In genomic region chr2:166145031-166145430, GRCm38 (mm10) we compare ENCODE assay signal across 20 mouse cellular contexts. TPM values are rescaled to one million over a fixed set of nuclear protein-coding genes. Genes with fewer than 3 reads are reported as not detected.
A peak's percentile ranks its signal among the peaks of the same experiment; 100 is the strongest.
DNase-seq lines count a peak whose midpoint lies in the region; ATAC-seq and TF ChIP-seq lines count a peak whose summit lies in the region.
"Had no signal": no experiment of that assay in that cellular context is flagged by ENCODE, and none has a peak within 500 bp of the region (broad histone marks: within the 10 kb centered on the region; RNA-seq: fewer than 3 reads in every experiment).

No protein-coding gene starts in this region.

- ATAC-seq in kidney, postnatal 0 days (replicated peaks; ENCODE audit: low FRiP score, low read depth), result no peak
- ATAC-seq in lung, postnatal 0 days, result peak; percentile 78
- no peak for ATAC-seq in megakaryocyte, adult 5-6 weeks (ENCODE audit: poor library complexity, severe bottlenecking)

- H3K36me3 ChIP-seq in heart, embryonic 10.5 days, result peaks cover 9% of the 10 kb centered on the region
- no peaks in the 10 kb centered on the region for H3K36me3 ChIP-seq in kidney, postnatal 0 days (ENCODE audit: insufficient read depth, low read length)
- no peaks in the 10 kb centered on the region for H3K36me3 ChIP-seq in ES-Bruce4 (ENCODE audit: control insufficient read depth, insufficient read depth, low read length, poor library complexity, severe bottlenecking)
- H3K36me3 ChIP-seq in lung, postnatal 0 days (ENCODE audit: insufficient read depth, low read length), result no peaks in the 10 kb centered on the region
- H3K36me3 ChIP-seq: hindbrain, embryonic 15.5 days; limb, embryonic 15.5 days; neural tube, embryonic 12.5 days had no signal

- H3K9ac ChIP-seq in kidney, postnatal 0 days (ENCODE audit: low read depth, low read length), result no peak overlapping the region
- no peak overlapping the region for H3K9ac ChIP-seq in ES-Bruce4 (ENCODE audit: low read depth, poor library complexity, severe bottlenecking)
- no peak overlapping the region for H3K9ac ChIP-seq in lung, postnatal 0 days (replicated peaks; ENCODE audit: low read depth)
- H3K9ac ChIP-seq: hindbrain, embryonic 15.5 days; limb, embryonic 15.5 days; lung, embryonic 14.5 days; neural tube, embryonic 12.5 days had no signal

- DNase-seq in heart, embryonic 10.5 days (ENCODE audit: low spot score), result no peak
- no peak for DNase-seq in heart, postnatal 25 days (ENCODE audit: low spot score)
- DNase-seq in kidney, postnatal 0 days (ENCODE audit: low spot score), result no peak
- DNase-seq in kidney, postnatal 25 days, result no peak
- DNase-seq in lung, postnatal 0 days (ENCODE audit: low spot score), result peak; percentile 82
- no peak for DNase-seq in thymus, postnatal 14 days
- DNase-seq: adrenal gland, adult 8-10 months; cerebellum, adult 18-20 months; heart, adult 11 months; heart, postnatal 36 days; kidney, adult 8-10 months; layer of hippocampus, adult 9-11 months; lung, embryonic 14.5 days had no signal

- H3K27ac ChIP-seq in heart, embryonic 10.5 days, result peak overlapping the region; percentile 48; the same call in 1 of the 2 replicates
- H3K27ac ChIP-seq in kidney, postnatal 0 days, result peak overlapping the region; percentile 44
- H3K27ac ChIP-seq in ES-Bruce4 (ENCODE audit: insufficient read depth, low read length), result no peak overlapping the region; the same call in 1 of the 2 replicates
- H3K27ac ChIP-seq in lung, postnatal 0 days (ENCODE audit: low read length), result no peak overlapping the region
- H3K27ac ChIP-seq: hindbrain, embryonic 15.5 days; neural tube, embryonic 12.5 days had no signal

- H3K4me3 ChIP-seq in heart, embryonic 10.5 days, result no peak overlapping the region
- no peak overlapping the region for H3K4me3 ChIP-seq in kidney, postnatal 0 days (replicated peaks; ENCODE audit: low read depth, low read length)
- no peak overlapping the region for H3K4me3 ChIP-seq in ES-Bruce4 (ENCODE audit: low read depth, low read length)
- H3K4me3 ChIP-seq in lung, postnatal 0 days (ENCODE audit: low read depth, low read length), result no peak overlapping the region
- H3K4me3 ChIP-seq: embryonic facial prominence, embryonic 13.5 days; hindbrain, embryonic 15.5 days; limb, embryonic 15.5 days; neural tube, embryonic 12.5 days had no signal

- no peak for TF ChIP-seq CTCF in kidney, postnatal 0 days (IDR thresholded peaks at IDR 0.05; ENCODE audit: low read depth)
- no peak for TF ChIP-seq CTCF in ES-Bruce4 (IDR thresholded peaks at IDR 0.05; ENCODE audit: low read depth, low read length)
- TF ChIP-seq CTCF in lung, postnatal 0 days (IDR thresholded peaks at IDR 0.05), result no peak

- no peak for TF ChIP-seq POLR2A in ES-Bruce4 (IDR thresholded peaks at IDR 0.05; ENCODE audit: insufficient read depth, low read length)

- 0 out of 2 replicates have a peak, but pooled peaks have one; percentile 18 for TF ChIP-seq EP300 in ES-Bruce4 (IDR thresholded peaks at IDR 0.05; ENCODE audit: insufficient read depth, low read depth, low read length)
- TF ChIP-seq EP300 in lung, postnatal 0 days (IDR thresholded peaks at IDR 0.05), result peak; percentile 86

- 84% methylated on average over 8 of the region's 8 CpGs for WGBS in heart, embryonic 10.5 days
- 61% methylated on average over 8 of the region's 8 CpGs for WGBS in kidney, postnatal 0 days
- WGBS in lung, postnatal 0 days, result 75% methylated on average over 8 of the region's 8 CpGs

- intact Hi-C loops in heart, postnatal 25 days (cut with DNase I), result no loop called here

- H3K4me1 ChIP-seq in heart, embryonic 10.5 days, result peaks cover 97% of the 10 kb centered on the region
- H3K4me1 ChIP-seq in kidney, postnatal 0 days (replicated peaks; ENCODE audit: insufficient read depth, low read length), result peaks cover 44% of the 10 kb centered on the region
- H3K4me1 ChIP-seq in ES-Bruce4 (ENCODE audit: control insufficient read depth, insufficient read depth, low read length), result peaks cover 22% of the 10 kb centered on the region
- H3K4me1 ChIP-seq in lung, postnatal 0 days (ENCODE audit: insufficient read depth, low read depth, low read length), result peaks cover 10% of the 10 kb centered on the region

- H3K9me3 ChIP-seq in heart, embryonic 10.5 days, result no peaks in the 10 kb centered on the region
- H3K9me3 ChIP-seq in kidney, postnatal 0 days (replicated peaks; ENCODE audit: low read length), result no peaks in the 10 kb centered on the region
- no peaks in the 10 kb centered on the region for H3K9me3 ChIP-seq in ES-Bruce4 (replicated peaks; ENCODE audit: control insufficient read depth, insufficient read depth, low read length, poor library complexity, severe bottlenecking)
- H3K9me3 ChIP-seq in lung, postnatal 0 days (ENCODE audit: low read length), result no peaks in the 10 kb centered on the region
- H3K9me3 ChIP-seq: embryonic facial prominence, embryonic 13.5 days; hindbrain, embryonic 15.5 days; limb, embryonic 15.5 days; neural tube, embryonic 12.5 days had no signal

- H3K27me3 ChIP-seq in heart, embryonic 10.5 days (ENCODE audit: insufficient read depth, poor library complexity, severe bottlenecking), result no peaks in the 10 kb centered on the region
- no peaks in the 10 kb centered on the region for H3K27me3 ChIP-seq in kidney, postnatal 0 days (ENCODE audit: insufficient read depth, low read length)
- H3K27me3 ChIP-seq in ES-Bruce4 (ENCODE audit: control insufficient read depth, insufficient read depth, low read length, poor library complexity, severe bottlenecking), result no peaks in the 10 kb centered on the region
- H3K27me3 ChIP-seq in lung, postnatal 0 days (replicated peaks; ENCODE audit: insufficient read depth, low read length), result 0 out of 2 replicates have a peak, but pooled peaks cover 3% of the 10 kb centered on the region
- H3K27me3 ChIP-seq: embryonic facial prominence, embryonic 13.5 days; limb, embryonic 15.5 days had no signal

- H3K4me2 ChIP-seq in kidney, postnatal 0 days (ENCODE audit: low read length), result no peak overlapping the region
- no peak overlapping the region for H3K4me2 ChIP-seq in lung, postnatal 0 days (replicated peaks; ENCODE audit: low read depth, low read length)
- H3K4me2 ChIP-seq: embryonic facial prominence, embryonic 13.5 days; hindbrain, embryonic 15.5 days; limb, embryonic 15.5 days; lung, embryonic 14.5 days; neural tube, embryonic 12.5 days had no signal

RNA-seq across cellular contexts. Expression of gene Sulf2, which starts 10.4 kb away (rescaled TPM):
- polyA plus RNA-seq in heart, embryonic 10.5 days (2016; fragmentation: Nextera tagmentation; extraction: Ambion mirVana), result 94.7 and 103 TPM in 2 replicates
- 10 to 100 TPM; 48.7 to 54.3 TPM for total RNA-seq in heart, postnatal 25 days (2021)
- polyA plus RNA-seq in kidney, postnatal 0 days (2015; fragmentation: Nextera tagmentation; extraction: Ambion mirVana), result 43.6 and 45.1 TPM in 2 replicates
- 116 and 119 TPM in 2 replicates for polyA plus RNA-seq in ES-Bruce4 (2011; ENCODE audit: insufficient read depth, insufficient read length, low read depth, missing spikeins)
- 10.8 and 13.6 TPM in 2 replicates for polyA plus RNA-seq in lung, postnatal 0 days (2015; fragmentation: Nextera tagmentation; extraction: Ambion mirVana)
- total RNA-seq in megakaryocyte, adult 5-6 weeks (2015), result 71.3 and 72.6 TPM in 2 replicates
- total RNA-seq in megakaryocyte, adult 5-6 weeks (2017), result 47.4 and 51.1 TPM in 2 replicates
- total RNA-seq: CH12.LX had no signal

Comparison
In these comparisons a context has a peak if more than half of its experiments do, and no peak if none do; other contexts are left out.
1. H3K27ac ChIP-seq: peak in heart, embryonic 10.5 days (single experiment) and kidney, postnatal 0 days (single experiment); none in ES-Bruce4 (single experiment) and lung, postnatal 0 days (single experiment).